In genomic region chr13:71963356-71964351, GRCm38 (mm10) we compare ENCODE assay signal across 9 mouse cellular contexts. TPM values are rescaled to one million over a fixed set of nuclear protein-coding genes. Genes with fewer than 3 reads are reported as not detected.
DNase-seq lines count a peak whose midpoint lies in the region; ATAC-seq and TF ChIP-seq lines count a peak whose summit lies in the region.
"Had no signal": no experiment of that assay in that cellular context is flagged by ENCODE, and none has a peak within 500 bp of the region (broad histone marks: within the 10 kb centered on the region; RNA-seq: fewer than 3 reads in every experiment).

Irx1 (minus strand) TSS chr13:71963723.

- DNase-seq in cerebellum, postnatal 10 days, result peak; percentile 71 to 83
- DNase-seq in cerebellum, adult 11 months, result no peak
- DNase-seq in embryonic facial prominence, embryonic 14.5 days (ENCODE audit: low spot score), result peak; percentile 69
- DNase-seq in lung, adult 2 months, result peak; percentile 71
- DNase-seq in left cerebral cortex, adult 2 months (ENCODE audit: extremely low spot score in 1 of 2, low spot score in 2 of 2), result no peak
- DNase-seq in urinary bladder, postnatal 4 days (ENCODE audit: low spot score in 2 of 2), result no peak

- H3K36me3 ChIP-seq in embryonic facial prominence, embryonic 14.5 days (ENCODE audit: control insufficient read depth, insufficient read depth, low read length), result no peaks in the 10 kb centered on the region
- no peaks in the 10 kb centered on the region for H3K36me3 ChIP-seq in intestine, embryonic 15.5 days
- no peaks in the 10 kb centered on the region for H3K36me3 ChIP-seq in stomach, embryonic 16.5 days (ENCODE audit: control insufficient read depth, insufficient read depth, low read length)

- peak; percentile 36; the same call in 1 of the 2 replicates for TF ChIP-seq POLR2A in lung, adult 2 months (IDR thresholded peaks at IDR 0.05; ENCODE audit: borderline replicate concordance, extremely low read depth, low read depth, low read length)

- TF ChIP-seq CTCF in lung, adult 2 months (IDR thresholded peaks at IDR 0.05; ENCODE audit: insufficient read depth, low read length), result no peak
- TF ChIP-seq CTCF in left cerebral cortex, adult 2 months (IDR thresholded peaks at IDR 0.05), result no peak

- peak within 1 kb of the TSS; percentile 81 for H3K4me2 ChIP-seq in embryonic facial prominence, embryonic 14.5 days (ENCODE audit: low read depth, low read length)
- H3K4me2 ChIP-seq in intestine, embryonic 15.5 days (replicated peaks), result peak within 1 kb of the TSS; percentile 81
- H3K4me2 ChIP-seq in stomach, embryonic 16.5 days (ENCODE audit: low read depth, low read length), result peak within 1 kb of the TSS; percentile 68

- peak within 1 kb of the TSS; percentile 55; the same call in 1 of the 2 replicates for H3K27ac ChIP-seq in embryonic facial prominence, embryonic 14.5 days (replicated peaks; ENCODE audit: low read depth, low read length)
- no peak within 1 kb of the TSS for H3K27ac ChIP-seq in intestine, embryonic 15.5 days
- H3K27ac ChIP-seq in stomach, embryonic 16.5 days (ENCODE audit: low read length), result no peak within 1 kb of the TSS
- no peak within 1 kb of the TSS for H3K27ac ChIP-seq in left cerebral cortex, adult 2 months

- peak; percentile 60 for ATAC-seq in embryonic facial prominence, embryonic 14.5 days (ENCODE audit: low read depth)
- ATAC-seq in intestine, embryonic 15.5 days, result peak; percentile 41
- peak; percentile 39 for ATAC-seq in stomach, embryonic 16.5 days (ENCODE audit: insufficient read depth, low FRiP score)

- peaks cover 94% of the 10 kb centered on the region for H3K27me3 ChIP-seq in embryonic facial prominence, embryonic 14.5 days (replicated peaks; ENCODE audit: control insufficient read depth, insufficient read depth, low read length)
- H3K27me3 ChIP-seq in intestine, embryonic 15.5 days (replicated peaks), result peaks cover 94% of the 10 kb centered on the region
- H3K27me3 ChIP-seq in stomach, embryonic 16.5 days (ENCODE audit: control insufficient read depth, insufficient read depth, low read length), result peaks cover 79% of the 10 kb centered on the region

- under 1% methylated on average over 41 of the region's 100 CpGs for WGBS in embryonic facial prominence, embryonic 14.5 days
- WGBS in intestine, embryonic 15.5 days, result under 1% methylated on average over 94 of the region's 100 CpGs
- WGBS in lung, adult 2 months, result 1% methylated on average over 96 of the region's 100 CpGs
- WGBS in stomach, embryonic 16.5 days, result under 1% methylated on average over 86 of the region's 100 CpGs

- peak within 1 kb of the TSS; percentile 75 for H3K9ac ChIP-seq in embryonic facial prominence, embryonic 14.5 days (ENCODE audit: low read depth, low read length)
- H3K9ac ChIP-seq in intestine, embryonic 15.5 days, result no peak within 1 kb of the TSS
- peak within 1 kb of the TSS; percentile 67 for H3K9ac ChIP-seq in stomach, embryonic 16.5 days (ENCODE audit: low read length)

- H3K4me1 ChIP-seq in embryonic facial prominence, embryonic 14.5 days (ENCODE audit: control insufficient read depth, insufficient read depth, low read length), result no peaks in the 10 kb centered on the region; the same call in 1 of the 2 replicates
- peaks cover 21% of the 10 kb centered on the region for H3K4me1 ChIP-seq in intestine, embryonic 15.5 days (replicated peaks)
- no peaks in the 10 kb centered on the region for H3K4me1 ChIP-seq in lung, adult 2 months (ENCODE audit: control insufficient read depth, insufficient read depth, low read length)
- peaks cover 18% of the 10 kb centered on the region for H3K4me1 ChIP-seq in stomach, embryonic 16.5 days (ENCODE audit: control insufficient read depth, insufficient read depth, low read length)

- H3K4me3 ChIP-seq in embryonic facial prominence, embryonic 14.5 days (ENCODE audit: low read depth, low read length), result peak within 1 kb of the TSS; percentile 57
- peak within 1 kb of the TSS; percentile 37 for H3K4me3 ChIP-seq in intestine, embryonic 15.5 days (replicated peaks)
- peak within 1 kb of the TSS; percentile 65 for H3K4me3 ChIP-seq in lung, adult 2 months (replicated peaks; ENCODE audit: extremely low read depth, low read depth, low read length)
- H3K4me3 ChIP-seq in stomach, embryonic 16.5 days (replicated peaks; ENCODE audit: low read length), result peak within 1 kb of the TSS; percentile 48
- H3K4me3 ChIP-seq in left cerebral cortex, adult 2 months, result no peak within 1 kb of the TSS

- intact Hi-C loops in left cerebral cortex, adult 2 months (cut with DNase I), result loop anchor here (5.0 to 10.0 kb wide), 2 partner anchors 401 to 1299 kb away; partner anchors contain the start of gene Irx4

- no peaks in the 10 kb centered on the region for H3K9me3 ChIP-seq in embryonic facial prominence, embryonic 14.5 days (ENCODE audit: control insufficient read depth, low read length)
- H3K9me3 ChIP-seq in intestine, embryonic 15.5 days, result no peaks in the 10 kb centered on the region
- H3K9me3 ChIP-seq in stomach, embryonic 16.5 days (replicated peaks; ENCODE audit: control insufficient read depth, low read length), result no peaks in the 10 kb centered on the region

RNA-seq across cellular contexts. Expression of gene Irx1, which starts in this region (rescaled TPM):
- polyA plus RNA-seq in embryonic facial prominence, embryonic 14.5 days (2014; fragmentation: Nextera tagmentation; extraction: Ambion mirVana), result 3.8 and 4.0 TPM in 2 replicates
- polyA plus RNA-seq in intestine, embryonic 15.5 days (2015; fragmentation: Nextera tagmentation; extraction: Ambion mirVana), result not detected in 2 replicates
- 122 and 300 TPM in 2 replicates for polyA plus RNA-seq in lung, adult 2 months (2012; rRNA removed)
- 0.06 and 0.09 TPM in 2 replicates for polyA plus RNA-seq in stomach, embryonic 16.5 days (2015; fragmentation: Nextera tagmentation; extraction: Ambion mirVana)
- under 1 TPM; 0.27 to 0.87 TPM for total RNA-seq in left cerebral cortex, adult 2 months (2021)
- total RNA-seq: hematopoietic stem cell, adult 5-6 weeks had no signal

Comparison
In these comparisons a context has a peak if more than half of its experiments do, and no peak if none do; other contexts are left out.
1. RNA of gene Irx1 (polyA plus RNA-seq): 122 to 300 TPM in lung, adult 2 months; 3.8 to 4.0 TPM in embryonic facial prominence, embryonic 14.5 days, 0.06 to 0.09 TPM in stomach, embryonic 16.5 days and not detected in intestine, embryonic 15.5 days; every median in the first group is over 10 times any median in the second.
2. DNase-seq: peak in cerebellum, postnatal 10 days (2 of 2), embryonic facial prominence, embryonic 14.5 days (single experiment) and lung, adult 2 months (single experiment); none in cerebellum, adult 11 months (single experiment), left cerebral cortex, adult 2 months (0 of 2) and urinary bladder, postnatal 4 days (0 of 2).
3. Peak in ATAC-seq, H3K4me3 ChIP-seq and H3K4me2 ChIP-seq in intestine, embryonic 15.5 days; RNA of the gene not detected or under 1 TPM.
4. Peak in ATAC-seq, H3K4me3 ChIP-seq, H3K9ac ChIP-seq and H3K4me2 ChIP-seq in stomach, embryonic 16.5 days; RNA of the gene not detected or under 1 TPM.
5. Peak in every context shown above with its lines, with median percentiles within 50 percentile points of each other: ATAC-seq and H3K4me2 ChIP-seq.